Mouse (Mus musculus): Measurements from ENCODE around the gene Eef1g. TPM values are rescaled to one million over a fixed set of nuclear protein-coding genes. Genes with fewer than 3 reads are reported as not detected.
A peak's percentile ranks its signal among the peaks of the same experiment; 100 is the strongest.
"Not testable (repeated sequence)": the region's sequence is repeated elsewhere in the genome, so short reads cannot be mapped to it uniquely, and the experiment has no call there.

The Eef1g gene
- polyA plus RNA-seq, 1 experiment: 896 TPM

DNA sequence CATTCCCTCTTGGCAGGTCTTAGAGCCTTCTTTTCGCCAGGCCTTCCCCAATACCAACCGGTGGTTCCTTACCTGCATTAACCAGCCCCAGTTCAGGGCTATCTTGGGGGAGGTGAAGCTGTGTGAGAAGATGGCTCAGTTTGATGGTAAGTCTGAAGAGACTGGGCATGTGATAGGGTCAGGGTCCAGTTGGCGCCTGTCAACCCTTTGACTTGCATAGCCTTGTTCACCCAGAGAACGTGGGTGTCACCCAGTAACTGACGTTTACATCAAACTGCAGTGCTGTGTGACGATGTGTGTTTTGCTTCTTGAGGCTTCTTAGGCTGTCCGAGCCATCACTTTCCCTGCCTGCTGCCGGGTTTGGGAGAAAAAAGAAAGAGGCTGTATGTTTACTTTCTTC is 5.7 kb downstream of the Eef1g start:
- peak; percentile 26 for TF ChIP-seq POLR2AphosphoS2 (IDR thresholded peaks at IDR 0.05; ENCODE audit: insufficient read length, low read depth)
- H3K4me2 ChIP-seq (ENCODE audit: low read depth); H3K27me3 ChIP-seq (ENCODE audit: control insufficient read depth, insufficient read depth, insufficient read length); H3ac ChIP-seq (ENCODE audit: control insufficient read depth, insufficient read length); H3K4me3 ChIP-seq: not testable (repeated sequence)
- peaks cover 85% of the 10 kb centered on the region for H3K36me3 ChIP-seq (ENCODE audit: control insufficient read depth, insufficient read depth)
- peaks cover 98% of the 10 kb centered on the region for H3K79me2 ChIP-seq (ENCODE audit: control insufficient read depth, insufficient read depth)

GRCm38 (mm10) chr19:8974638-8975037 is 7.8 kb downstream of the Eef1g start:
- TF ChIP-seq CEBPB (IDR thresholded peaks at IDR 0.05; ENCODE audit: insufficient read depth, poor library complexity, severe bottlenecking) (no peak), MYOD1 (IDR thresholded peaks at IDR 0.05; ENCODE audit: control insufficient read depth in 1 of 3, insufficient read length in 2 of 3, low read depth in 2 of 3) (no peak), USF1 (IDR thresholded peaks at IDR 0.05; ENCODE audit: low read depth) (no peak), TCF12 (IDR thresholded peaks at IDR 0.05; ENCODE audit: insufficient read depth, poor library complexity, severe bottlenecking) (no peak)
- Histone ChIP-seq H3K4me2 (ENCODE audit: low read depth) (no peak overlapping the region), H3ac (ENCODE audit: control insufficient read depth, insufficient read length) (no peak overlapping the region), H3K36me3 (ENCODE audit: control insufficient read depth, insufficient read depth) (peaks cover 94% of the 10 kb centered on the region), H3K79me2 (ENCODE audit: control insufficient read depth, insufficient read depth) (peaks cover 92% of the 10 kb centered on the region), H3K27me3 (ENCODE audit: control insufficient read depth, insufficient read depth, insufficient read length) (no peaks in the 10 kb centered on the region), H3K4me3 (no peak overlapping the region)

DNA sequence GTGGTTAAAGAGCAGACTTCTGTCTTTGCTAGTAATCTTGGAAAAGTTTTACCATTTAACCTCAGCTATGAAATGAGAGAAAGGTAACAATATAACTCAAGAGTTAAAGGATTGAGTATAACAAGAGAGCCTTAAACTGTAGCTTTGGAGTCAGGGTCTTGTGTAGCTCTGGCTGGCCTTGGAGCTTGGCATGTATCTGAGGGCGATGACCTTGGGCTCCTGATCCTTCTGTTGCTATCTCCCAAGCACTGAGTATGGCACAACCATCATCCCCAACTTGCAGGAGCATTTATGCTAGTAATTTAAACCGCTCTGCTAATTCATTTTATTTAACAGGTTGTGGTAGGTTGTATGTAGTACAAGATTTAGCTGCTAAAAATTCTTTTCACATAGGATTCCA is 8.7 kb downstream of the Eef1g start:
- no peak overlapping the region for H3K4me3 ChIP-seq

GRCm38 (mm10) chr19:8976535-8976934 is 9.7 kb downstream of the Eef1g start:
- Histone ChIP-seq H3K4me2 (ENCODE audit: low read depth) (no peak overlapping the region), H3K27me3 (ENCODE audit: control insufficient read depth, insufficient read depth, insufficient read length) (no peaks in the 10 kb centered on the region), H3K36me3 (ENCODE audit: control insufficient read depth, insufficient read depth) (peaks cover 76% of the 10 kb centered on the region), H3K79me2 (ENCODE audit: control insufficient read depth, insufficient read depth) (peaks cover 74% of the 10 kb centered on the region), H3ac (ENCODE audit: control insufficient read depth, insufficient read length) (no peak overlapping the region), H3K4me3 (no peak overlapping the region)
- TF ChIP-seq TCF3 (IDR thresholded peaks at IDR 0.05; ENCODE audit: insufficient read length, low read depth) (no peak), POLR2A (IDR thresholded peaks at IDR 0.05; ENCODE audit: insufficient read length, low read depth) (peak; percentile 14), REST (IDR thresholded peaks at IDR 0.05; ENCODE audit: insufficient read depth, insufficient read length) (no peak)

More for the DNA sequence above, 8.7 kb downstream of the Eef1g start:
- H3ac ChIP-seq (ENCODE audit: control insufficient read depth, insufficient read length): no peak overlapping the region
- peaks cover 86% of the 10 kb centered on the region for H3K36me3 ChIP-seq (ENCODE audit: control insufficient read depth, insufficient read depth)
- H3K4me2 ChIP-seq (ENCODE audit: low read depth): no peak overlapping the region
- TF ChIP-seq E2F4 (IDR thresholded peaks at IDR 0.05; ENCODE audit: insufficient read depth): no peak
- H3K79me2 ChIP-seq (ENCODE audit: control insufficient read depth, insufficient read depth): peaks cover 84% of the 10 kb centered on the region
- no peaks in the 10 kb centered on the region for H3K27me3 ChIP-seq (ENCODE audit: control insufficient read depth, insufficient read depth, insufficient read length)

DNA sequence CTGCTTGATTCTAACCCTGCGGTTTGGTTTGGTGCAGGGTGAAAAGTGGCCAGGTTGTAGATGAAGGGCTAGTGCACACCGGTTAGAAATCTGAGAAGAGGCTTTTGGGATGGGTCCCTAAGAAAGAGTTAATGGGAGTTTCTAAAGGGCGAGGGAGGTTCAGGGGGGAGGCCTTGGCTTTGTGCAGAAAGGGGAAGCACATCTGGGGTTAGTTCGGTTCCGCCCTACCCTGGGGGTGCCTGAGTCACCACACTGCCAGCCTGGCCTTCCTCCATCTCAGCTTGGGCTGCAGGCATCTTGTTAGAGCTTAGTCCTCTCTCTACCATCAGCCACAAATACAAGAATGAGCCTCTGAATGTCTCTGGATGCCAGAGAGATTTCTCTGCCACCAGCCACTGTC is 13.9 kb downstream of the Eef1g start:
- no peaks in the 10 kb centered on the region for H3K27me3 ChIP-seq (ENCODE audit: control insufficient read depth, insufficient read depth, insufficient read length)
- H3K4me2 ChIP-seq (ENCODE audit: low read depth): peak overlapping the region; percentile 72
- no peak for TF ChIP-seq MAX (IDR thresholded peaks at IDR 0.05; ENCODE audit: low read depth)
- TF ChIP-seq POLR2A (IDR thresholded peaks at IDR 0.05; ENCODE audit: insufficient read length, low read depth): peak; percentile 44
- TF ChIP-seq USF1 (IDR thresholded peaks at IDR 0.05; ENCODE audit: low read depth): no peak
- TF ChIP-seq REST (IDR thresholded peaks at IDR 0.05; ENCODE audit: insufficient read depth, insufficient read length): no peak
- TF ChIP-seq POLR2AphosphoS2 (IDR thresholded peaks at IDR 0.05; ENCODE audit: insufficient read length, low read depth): peak; percentile 74
- TF ChIP-seq E2F4 (IDR thresholded peaks at IDR 0.05; ENCODE audit: insufficient read depth): no peak
- TF ChIP-seq SRF (IDR thresholded peaks at IDR 0.05; ENCODE audit: control insufficient read depth, insufficient read length, low read depth): no peak
- H3K36me3 ChIP-seq (ENCODE audit: control insufficient read depth, insufficient read depth): peaks cover 40% of the 10 kb centered on the region
- no peak overlapping the region for H3K4me3 ChIP-seq
- H3ac ChIP-seq (ENCODE audit: control insufficient read depth, insufficient read length): no peak overlapping the region
- H3K79me2 ChIP-seq (ENCODE audit: control insufficient read depth, insufficient read depth): peaks cover 38% of the 10 kb centered on the region

GRCm38 (mm10) chr19:8981450-8982168 is 14.8 kb downstream of the Eef1g start:
- Histone ChIP-seq H3K4me2 (ENCODE audit: low read depth) (peak overlapping the region; percentile 72), H3ac (ENCODE audit: control insufficient read depth, insufficient read length) (no peak overlapping the region), H3K36me3 (ENCODE audit: control insufficient read depth, insufficient read depth) (peaks cover 32% of the 10 kb centered on the region), H3K79me2 (ENCODE audit: control insufficient read depth, insufficient read depth) (peaks cover 29% of the 10 kb centered on the region), H3K4me3 (no peak overlapping the region), H3K27me3 (ENCODE audit: control insufficient read depth, insufficient read depth, insufficient read length) (no peaks in the 10 kb centered on the region)
- no peak for TF ChIP-seq E2F4 (IDR thresholded peaks at IDR 0.05; ENCODE audit: insufficient read depth)
- peak; percentile 77 for TF ChIP-seq TCF12 (IDR thresholded peaks at IDR 0.05; ENCODE audit: insufficient read depth, poor library complexity, severe bottlenecking)
- TF ChIP-seq MYOG (IDR thresholded peaks at IDR 0.05; ENCODE audit: control insufficient read depth in 1 of 3, insufficient read depth in 1 of 3, insufficient read length in 2 of 3, low read depth in 2 of 3): peak; percentile 50 to 85 (median 68)
- TF ChIP-seq POLR2AphosphoS2 (IDR thresholded peaks at IDR 0.05; ENCODE audit: insufficient read length, low read depth): peak; percentile 7
- peak; percentile 94 to 98 (median 96) for TF ChIP-seq MYOD1 (IDR thresholded peaks at IDR 0.05; ENCODE audit: control insufficient read depth in 1 of 3, insufficient read length in 2 of 3, low read depth in 2 of 3)
- TF ChIP-seq TCF3 (IDR thresholded peaks at IDR 0.05; ENCODE audit: insufficient read length, low read depth): peak; percentile 69

All from myocyte (in vitro differentiated cells).